Mouse (Mus musculus) olfactory bulb, adult 2 months (tissue): ENCODE measurements around the gene Rad17. TPM values are rescaled to one million over a fixed set of nuclear protein-coding genes. Genes with fewer than 3 reads are reported as not detected.

Experiments
- H3K27ac ChIP-seq: fragments of 200-500 bp; 2 replicates; pipeline ENCODE4 v1.5.1; 2012; ENCODE audit warnings: low read depth, low read length; ENCODE audit not compliant: insufficient read depth
- H3K4me1 ChIP-seq: fragments of 200-500 bp; 2 replicates; pipeline ENCODE4 v1.6.1; 2012; ENCODE audit warnings: low read length; ENCODE audit not compliant: control insufficient read depth, insufficient read depth
- H3K4me3 ChIP-seq: fragments of 200-500 bp; 2 replicates; pipeline ENCODE4 v1.5.1; 2012; ENCODE audit warnings: mild to moderate bottlenecking, low read depth, low read length, moderate library complexity; ENCODE audit not compliant: insufficient read depth
- CTCF ChIP-seq: fragments of 200-500 bp; IDR thresholded peaks from 2 replicates; pipeline ENCODE4 v1.5.1; 2012; ENCODE audit warnings: low read depth, mild to moderate bottlenecking, low read length, moderate library complexity; ENCODE audit not compliant: insufficient read depth
- POLR2A ChIP-seq: fragments of 200-500 bp; IDR thresholded peaks from 2 replicates; pipeline ENCODE4 v1.6.1; 2012; ENCODE audit warnings: mild to moderate bottlenecking, low read depth, low read length, moderate library complexity; ENCODE audit not compliant: insufficient read depth
- WGBS: fragments of 180-500 bp; shearing (Covaris S2); methylation state at CpG from one replicate; pipeline ENCODE4 v1.1.7; 2018; 5-methylcytosine and 5-hydroxymethylcytosine counted together
- polyA plus RNA-seq: library from polyadenylated mRNA; stranded (reverse); fragments of >200 nt; gene quantifications from 2 replicates; pipeline ENCODE4 v1.2.4, GENCODE M21; 2012; ENCODE audit warnings: low replicate concordance; ENCODE audit not compliant: missing spikeins, insufficient read depth, insufficient read length

Rad17 gene
- not detected in 2 replicates for polyA plus RNA-seq

DNA sequence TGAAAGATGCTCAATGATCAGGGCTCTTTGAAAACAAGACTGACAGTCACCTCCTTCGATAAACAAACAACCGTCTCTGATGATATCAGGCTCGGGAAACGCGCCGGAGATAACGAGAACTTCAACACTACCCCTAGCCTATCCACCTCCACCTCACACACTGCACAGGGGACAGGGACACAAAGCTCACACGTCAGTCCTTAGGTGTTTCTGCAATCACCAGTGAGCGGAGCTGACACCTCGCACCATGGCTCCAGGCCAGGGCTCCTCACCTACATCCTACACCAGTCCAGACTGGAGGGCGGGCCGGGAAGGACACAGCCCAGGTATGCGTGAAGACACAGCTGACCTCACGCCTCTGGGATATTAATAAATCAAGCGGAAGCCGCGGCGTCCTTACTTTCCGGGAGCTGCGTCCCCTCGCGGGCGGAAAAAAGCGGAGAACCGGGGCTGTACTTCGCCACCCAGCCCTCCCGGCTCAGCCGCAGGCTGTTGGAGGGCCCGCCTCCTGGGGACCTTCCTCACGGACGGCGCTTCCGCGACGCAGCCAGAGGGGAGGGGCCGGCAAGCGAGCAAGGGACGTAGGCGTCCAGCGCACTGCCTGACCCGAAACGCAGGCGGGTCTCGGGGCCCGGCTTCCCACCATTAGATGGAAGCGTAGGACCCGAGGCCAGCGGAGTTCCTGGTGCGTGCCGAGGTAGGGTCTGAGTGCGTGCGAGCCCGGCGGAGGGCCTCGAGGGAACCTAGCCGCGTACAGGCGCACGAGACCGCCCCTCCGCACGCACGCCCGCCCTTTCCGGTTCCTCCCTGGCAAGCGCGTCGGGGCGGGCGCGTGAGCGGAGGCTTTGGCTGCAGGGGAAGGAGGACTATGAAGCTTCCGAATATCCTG is at the start of gene Rad17, which contains the start of gene Ak6:
Gene Rad17 (minus strand): TSS at position 502 of the 889 bp plus-strand sequence.
Gene Ak6 (plus strand): TSS at position 430 of the 889 bp plus-strand sequence.
- H3K4me3 ChIP-seq: peak within 1 kb of the TSS; percentile 97
- TF ChIP-seq CTCF (no peak), POLR2A (peak; percentile 58)
- peak within 1 kb of the TSS; percentile 100 for H3K27ac ChIP-seq
- under 1% methylated on average over 73 of the region's 73 CpGs for WGBS
- peaks cover 9% of the 10 kb centered on the region for H3K4me1 ChIP-seq

DNA sequence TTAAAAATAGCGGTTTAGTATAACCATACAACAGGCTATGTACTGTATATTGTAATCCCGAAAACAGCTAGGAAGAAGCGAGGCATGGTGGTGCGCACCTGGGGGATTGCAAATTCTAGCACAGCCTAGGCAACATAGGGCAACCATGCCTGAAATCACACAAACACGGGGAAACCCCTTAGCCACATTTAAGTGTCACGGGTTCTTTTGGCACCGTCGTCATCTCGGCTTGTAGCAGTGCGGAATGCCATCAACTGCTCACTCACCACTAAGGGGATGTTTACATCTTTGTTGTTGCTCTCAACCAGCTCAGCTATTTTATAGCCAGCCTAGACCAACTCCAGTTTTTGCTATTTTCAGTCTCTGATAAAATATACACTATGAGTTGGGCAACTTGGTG is 48.0 kb upstream of the Rad17 start:
- TF ChIP-seq CTCF: no peak
- TF ChIP-seq POLR2A: no peak
- no peak overlapping the region for H3K4me3 ChIP-seq
- no peak overlapping the region for H3K27ac ChIP-seq
- 95% methylated on average over 10 of the region's 10 CpGs for WGBS
- no peaks in the 10 kb centered on the region for H3K4me1 ChIP-seq

DNA sequence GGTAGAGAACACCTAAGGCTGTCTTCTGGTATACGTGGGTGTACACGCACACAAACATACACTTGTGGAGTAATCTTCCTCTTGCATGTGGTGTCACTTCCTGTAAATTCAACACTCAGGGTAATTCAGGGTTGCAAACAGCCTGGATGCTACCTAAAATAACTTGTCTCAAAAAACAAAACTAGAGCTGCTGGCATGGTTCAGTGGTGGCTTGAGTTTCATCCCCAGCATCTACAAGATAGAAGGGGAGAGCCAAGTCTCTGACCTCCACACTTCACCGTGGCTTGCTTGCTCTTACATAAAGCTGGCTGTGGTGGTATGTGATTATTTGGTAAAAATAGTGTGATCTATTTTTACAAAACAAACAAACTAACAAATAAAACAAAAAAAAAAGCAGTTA is 46.7 kb upstream of the Rad17 start:
- no peak overlapping the region for H3K4me3 ChIP-seq
- no peaks in the 10 kb centered on the region for H3K4me1 ChIP-seq
- H3K27ac ChIP-seq: no peak overlapping the region
- WGBS: 57% methylated on average over 3 of the region's 3 CpGs
- TF ChIP-seq CTCF: no peak
- TF ChIP-seq POLR2A: no peak

- WGBS: 73% methylated on average over 7 of the region's 7 CpGs
Measured at GRCm38 (mm10) chr13:100687513-100687912, 36.7 kb upstream of the Rad17 start.

GRCm38 (mm10) chr13:100684355-100684754 is 33.5 kb upstream of the Rad17 start:
- WGBS: 85% methylated on average over 2 of the region's 2 CpGs
- H3K4me3 ChIP-seq: no peak overlapping the region
- no peaks in the 10 kb centered on the region for H3K4me1 ChIP-seq
- H3K27ac ChIP-seq: no peak overlapping the region
- TF ChIP-seq POLR2A (no peak), CTCF (no peak)

More at GRCm38 (mm10) chr13:100687513-100687912, 36.7 kb upstream of the Rad17 start:
- no peaks in the 10 kb centered on the region for H3K4me1 ChIP-seq
- no peak overlapping the region for H3K4me3 ChIP-seq
- no peak overlapping the region for H3K27ac ChIP-seq
- TF ChIP-seq CTCF (no peak), POLR2A (no peak)

GRCm38 (mm10) chr13:100682837-100683236 is 32.0 kb upstream of the Rad17 start:
- H3K27ac ChIP-seq: no peak overlapping the region
- 90% methylated on average over 2 of the region's 2 CpGs for WGBS
- no peak overlapping the region for H3K4me3 ChIP-seq
- TF ChIP-seq CTCF (no peak), POLR2A (no peak)
- no peaks in the 10 kb centered on the region for H3K4me1 ChIP-seq

DNA sequence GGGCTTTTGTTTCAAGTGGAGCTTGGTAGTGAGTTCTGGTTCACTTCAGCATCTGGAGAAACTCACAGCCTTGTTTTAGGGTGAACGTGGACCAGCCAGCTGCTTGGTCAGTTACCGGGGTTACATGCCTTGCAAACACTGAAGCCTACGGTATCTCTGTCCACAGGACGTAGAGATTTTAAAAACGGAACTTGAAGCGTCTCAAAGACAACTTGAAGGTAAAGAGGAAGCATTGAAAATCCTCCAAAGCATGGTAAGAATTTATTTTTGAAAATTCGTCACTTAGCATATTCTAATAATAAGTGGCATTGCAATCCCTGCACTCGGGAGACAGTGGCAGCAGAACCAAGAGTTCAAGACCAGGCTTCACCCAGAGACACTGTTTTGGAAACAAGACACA is 30.8 kb upstream of the Rad17 start:
- 89% methylated on average over 8 of the region's 8 CpGs for WGBS
- H3K4me1 ChIP-seq: no peaks in the 10 kb centered on the region
- no peak overlapping the region for H3K4me3 ChIP-seq
- TF ChIP-seq CTCF (no peak), POLR2A (no peak)
- no peak overlapping the region for H3K27ac ChIP-seq

DNA sequence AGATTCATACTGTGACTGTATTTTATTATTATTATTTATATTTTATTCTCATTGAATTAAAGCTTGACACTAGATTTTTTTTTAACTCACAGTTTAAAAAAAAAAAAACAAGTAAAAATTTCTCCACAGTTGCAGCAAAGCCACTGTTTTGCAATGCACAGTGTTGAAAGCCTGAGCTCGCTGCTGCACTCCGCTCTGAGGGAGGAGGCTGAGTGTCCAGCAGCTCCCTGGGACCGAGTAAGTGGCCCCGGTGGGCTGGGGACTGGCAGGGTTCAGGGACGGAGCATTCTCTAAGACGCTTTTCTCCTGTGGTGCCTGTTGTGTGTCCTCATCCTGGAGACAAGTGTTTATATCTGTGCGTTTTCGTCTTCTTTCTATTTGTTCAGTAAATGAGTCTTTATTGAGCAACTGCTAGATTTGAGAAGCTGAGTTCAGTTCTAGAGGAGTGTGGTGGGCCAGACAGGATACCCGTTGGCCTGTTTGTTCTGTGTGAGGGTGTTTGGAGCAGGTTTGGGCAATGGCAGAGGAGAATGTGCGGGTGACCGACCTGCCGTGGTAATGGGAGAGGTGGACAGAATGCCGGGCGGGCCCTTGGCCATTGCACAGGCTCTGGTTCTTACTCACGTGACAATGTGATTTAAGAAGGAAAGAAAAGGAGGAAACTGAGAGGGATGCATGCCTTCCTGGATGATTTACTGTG is 25.2 kb upstream of the Rad17 start:
- no peak overlapping the region for H3K4me3 ChIP-seq
- H3K4me1 ChIP-seq: no peaks in the 10 kb centered on the region
- no peak overlapping the region for H3K27ac ChIP-seq
- TF ChIP-seq CTCF: no peak
- no peak for TF ChIP-seq POLR2A
- 87% methylated on average over 15 of the region's 15 CpGs for WGBS

- Histone ChIP-seq H3K4me3 (no peak overlapping the region), H3K4me1 (peaks cover 7% of the 10 kb centered on the region; the same call in 1 of the 2 replicates), H3K27ac (no peak overlapping the region)
- WGBS: 69% methylated on average over 9 of the region's 9 CpGs
- no peak for TF ChIP-seq CTCF
- no peak for TF ChIP-seq POLR2A
Measured at GRCm38 (mm10) chr13:100670181-100670741, 19.4 kb upstream of the Rad17 start.
